Mouse (Mus musculus) bone marrow macrophage, adult 2 months (primary cell): ENCODE measurements around the gene Ifit1bl2. TPM values are rescaled to one million over a fixed set of nuclear protein-coding genes. Genes with fewer than 3 reads are reported as not detected.

Experiments used
- H3K27ac ChIP-seq: 2 replicates; pipeline ENCODE4 v1.5.1; 2012; ENCODE audit warnings: low read depth, low read length; ENCODE audit not compliant: insufficient read depth
- H3K4me1 ChIP-seq: 2 replicates; pipeline ENCODE4 v1.6.1; 2012; ENCODE audit warnings: low read length; ENCODE audit not compliant: control insufficient read depth, insufficient read depth
- H3K4me3 ChIP-seq: 2 replicates; pipeline ENCODE4 v1.5.1; 2012; ENCODE audit warnings: mild to moderate bottlenecking, low read length, moderate library complexity; ENCODE audit not compliant: insufficient read depth
- CTCF ChIP-seq: IDR thresholded peaks from 2 replicates; pipeline ENCODE4 v1.5.1; 2012; ENCODE audit warnings: low read depth, mild to moderate bottlenecking, low read length, moderate library complexity
- POLR2A ChIP-seq: IDR thresholded peaks from 2 replicates; pipeline ENCODE4 v1.6.1; 2012; ENCODE audit warnings: mild to moderate bottlenecking, low read depth, low read length, borderline replicate concordance
- polyA plus RNA-seq: library from polyadenylated mRNA; stranded (reverse); fragments of >200 nt; gene quantifications from 2 replicates; pipeline ENCODE4 v1.2.4, GENCODE M21; 2012; ENCODE audit not compliant: missing spikeins, insufficient read depth, insufficient read length

The Ifit1bl2 gene
- polyA plus RNA-seq, 1 experiment, result 0.25 TPM

DNA sequence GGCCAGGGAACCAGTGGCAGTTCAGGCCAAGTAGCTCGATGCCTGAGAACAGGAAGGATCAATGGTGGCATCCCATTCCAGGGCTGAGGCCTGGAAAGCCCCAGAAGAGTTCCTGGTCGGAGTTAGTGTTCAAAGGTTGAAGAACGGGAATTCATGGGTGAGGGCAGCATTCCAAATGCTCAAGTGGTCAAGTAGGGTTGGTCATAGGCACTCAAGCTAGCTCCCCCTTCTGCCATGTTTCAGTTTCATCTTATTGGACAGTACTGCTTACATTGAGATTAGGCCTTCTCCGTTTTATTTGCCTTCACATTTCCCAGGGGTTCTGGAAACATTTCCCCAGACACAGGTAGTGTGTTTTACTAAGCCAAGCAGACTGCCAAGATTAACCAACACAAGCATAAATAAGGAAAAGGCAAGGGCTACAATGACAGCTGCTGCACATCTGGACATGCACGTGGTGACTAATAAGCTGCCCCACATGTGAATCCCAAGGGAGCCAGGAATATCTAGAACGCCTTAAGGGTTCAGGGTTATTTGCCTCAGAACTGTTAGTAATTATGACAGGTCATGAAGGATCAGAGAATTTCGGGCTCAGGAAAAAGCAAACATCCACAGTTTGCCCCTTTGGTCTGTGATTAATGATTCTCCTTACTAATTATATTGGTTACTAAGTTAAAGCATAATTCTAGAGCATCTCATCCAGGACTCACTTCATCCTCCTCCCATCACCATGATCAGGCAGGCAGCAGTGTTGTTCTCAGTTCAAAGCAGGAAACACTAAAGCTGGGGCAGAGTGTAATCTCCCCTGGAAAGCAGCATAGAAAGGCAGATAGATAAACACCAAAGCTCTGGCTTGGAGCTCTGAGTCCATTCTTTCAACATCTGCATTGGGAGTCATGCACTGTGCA is 71.3 kb downstream of the Ifit1bl2 start:
- no peak overlapping the region for H3K27ac ChIP-seq
- H3K4me3 ChIP-seq, result no peak overlapping the region
- no peak for TF ChIP-seq POLR2A
- TF ChIP-seq CTCF, result no peak
- H3K4me1 ChIP-seq, result peaks cover 12% of the 10 kb centered on the region

Other genes with a start within 250 kb of the Ifit1bl2 start
- 4.4 and 5.0 TPM in 2 replicates for gene Ch25h, start 165.6 kb downstream of the Ifit1bl2 start, polyA plus RNA-seq
- gene Lipa, start 113.3 kb downstream of the Ifit1bl2 start, polyA plus RNA-seq, result 991 and 1,052 TPM in 2 replicates
- 42.7 and 46.3 TPM in 2 replicates for gene Ifit2, start 90.0 kb downstream of the Ifit1bl2 start, polyA plus RNA-seq
- gene Ifit3, start 57.2 kb downstream of the Ifit1bl2 start, polyA plus RNA-seq, result 129 and 136 TPM in 2 replicates
- gene Ifit1bl1, start 38.8 kb downstream of the Ifit1bl2 start, polyA plus RNA-seq, result 3.0 and 4.2 TPM in 2 replicates
- gene Ifit3b, start 32.8 kb downstream of the Ifit1bl2 start, polyA plus RNA-seq, result 21.1 and 25.0 TPM in 2 replicates
- gene Ifit1, start 128 bp upstream of the Ifit1bl2 start, polyA plus RNA-seq, result 46.3 and 50.4 TPM in 2 replicates
- gene Slc16a12, start 106.5 kb upstream of the Ifit1bl2 start, polyA plus RNA-seq, result 0.27 TPM in 1 of 2 replicates, not detected in the other
- gene Pank1, start 238.7 kb upstream of the Ifit1bl2 start, polyA plus RNA-seq, result 4.8 and 5.2 TPM in 2 replicates